Mouse (Mus musculus): ENCODE data around the gene Hdac4.

The Hdac4 gene

DNA sequence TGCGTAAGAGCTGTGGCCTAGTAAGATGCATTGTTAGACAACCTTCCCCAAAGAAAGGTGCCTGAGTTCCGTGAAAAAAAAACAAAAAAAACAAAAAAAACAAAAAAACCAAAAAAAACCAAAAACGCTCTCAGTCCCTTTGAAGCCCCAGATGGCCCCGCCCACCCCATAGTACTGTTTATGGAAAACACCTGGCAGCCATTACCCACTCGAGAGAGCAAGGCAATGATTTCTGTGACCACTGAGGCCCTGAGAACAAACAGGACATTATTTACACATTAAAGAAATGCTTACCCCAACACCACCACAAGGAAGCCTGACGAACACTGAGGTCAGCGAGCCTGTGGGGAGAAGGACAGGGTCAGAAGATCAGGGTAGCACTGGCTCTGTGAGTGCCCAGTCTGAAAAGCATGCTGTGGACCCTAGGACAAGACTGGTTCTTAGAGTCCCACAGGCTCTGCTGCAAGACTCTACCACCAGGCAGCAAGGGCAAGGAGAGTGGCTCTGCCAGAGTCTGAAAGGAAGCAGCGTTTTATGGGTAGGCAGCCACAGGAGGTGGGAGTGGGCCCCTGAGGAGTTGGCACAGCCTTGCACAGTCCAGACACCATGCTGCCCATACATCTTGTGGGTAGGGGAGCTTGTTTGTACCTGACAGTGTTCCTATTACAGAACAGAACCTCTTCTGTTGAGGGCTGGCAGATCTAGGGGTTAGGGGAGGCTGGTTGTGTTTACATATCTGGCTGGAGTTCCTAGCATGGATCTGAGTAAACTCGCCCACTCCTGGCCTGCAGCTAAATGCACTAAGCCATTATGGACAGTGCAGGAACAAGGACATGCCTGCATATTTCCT, 230.8 kb downstream of the Hdac4 start:
- no peak for DNase-seq (ENCODE audit: low spot score)

DNA sequence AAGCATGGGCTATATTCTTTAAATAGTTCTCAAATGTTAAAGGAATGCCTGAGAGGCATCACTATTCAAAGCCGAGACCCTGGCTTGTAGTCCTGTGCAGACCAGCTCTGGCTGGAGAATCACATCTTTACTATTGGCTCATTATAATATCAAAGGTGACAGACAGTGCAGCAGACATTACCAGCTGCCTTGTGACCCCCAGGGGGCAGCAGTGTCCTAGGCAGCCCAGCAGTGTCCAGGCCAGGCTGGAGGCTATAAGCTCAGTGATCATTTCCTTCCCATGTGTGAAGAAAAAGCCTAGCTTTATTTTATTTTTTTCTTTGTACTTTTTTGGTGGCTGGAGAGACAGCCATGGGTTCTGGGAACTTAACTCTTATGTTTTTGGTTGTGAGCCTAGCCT, 233.2 kb downstream of the Hdac4 start:
- DNase-seq (ENCODE audit: low spot score), result peak; percentile 61

DNA sequence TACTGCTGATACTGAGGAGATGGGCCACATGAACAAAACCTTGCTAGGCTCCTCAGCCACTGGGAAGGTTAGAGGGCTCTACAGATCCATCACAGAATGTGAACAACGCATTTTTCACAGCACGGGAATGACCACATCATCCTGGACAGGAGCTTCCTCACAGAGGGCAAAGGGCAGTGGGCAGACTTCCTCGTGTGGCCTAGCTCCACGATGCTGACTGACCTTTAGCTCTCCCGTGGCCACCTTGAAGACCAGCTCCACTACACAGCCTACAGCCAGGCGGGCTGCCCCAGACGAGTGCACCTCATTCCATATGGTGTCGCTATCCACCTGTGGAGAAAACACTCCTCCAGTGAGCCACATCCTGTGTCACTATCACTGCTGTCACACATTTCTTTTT, 234.3 kb downstream of the Hdac4 start:
- no peak for DNase-seq (ENCODE audit: low spot score)

DNA sequence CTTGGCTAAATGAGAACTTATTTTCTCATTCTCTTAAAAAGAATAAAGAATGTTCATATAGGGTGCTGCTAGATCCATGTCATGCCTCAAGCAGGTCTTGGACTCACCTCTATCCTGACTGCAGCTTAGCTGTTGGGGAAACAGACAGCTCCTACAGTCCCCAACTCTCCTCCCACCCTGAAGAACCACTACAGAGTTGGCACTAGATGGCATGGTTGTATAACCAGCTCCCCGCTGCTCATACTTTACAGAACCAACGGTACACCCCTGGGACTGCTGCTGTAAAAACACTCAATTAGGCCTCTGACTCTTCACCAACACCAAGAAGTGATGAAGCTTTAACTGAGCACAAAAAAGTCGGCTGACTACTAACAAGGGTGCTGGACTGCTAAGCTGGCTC, 235.6 kb downstream of the Hdac4 start:
- no peak for DNase-seq (ENCODE audit: low spot score)

DNA sequence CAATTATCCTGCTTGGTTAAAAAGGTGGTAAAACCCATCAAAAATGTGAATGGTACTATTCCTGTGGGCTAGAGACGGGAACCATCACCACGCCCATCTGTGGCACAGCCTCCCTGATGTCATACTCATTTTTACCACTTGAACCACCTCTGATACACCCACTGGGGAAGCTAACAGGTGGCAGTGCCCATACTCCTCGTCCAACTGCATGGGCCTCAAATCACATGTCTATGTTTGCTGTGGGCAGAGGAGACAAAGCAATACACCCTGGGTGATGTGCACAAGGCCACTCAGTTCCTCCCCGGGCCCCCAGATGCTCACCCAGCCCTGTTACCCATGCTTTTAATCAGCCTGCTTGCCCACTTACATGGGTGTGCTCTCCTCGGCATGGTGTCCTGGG, 236.5 kb downstream of the Hdac4 start:
- no peak for DNase-seq (ENCODE audit: low spot score)

DNA sequence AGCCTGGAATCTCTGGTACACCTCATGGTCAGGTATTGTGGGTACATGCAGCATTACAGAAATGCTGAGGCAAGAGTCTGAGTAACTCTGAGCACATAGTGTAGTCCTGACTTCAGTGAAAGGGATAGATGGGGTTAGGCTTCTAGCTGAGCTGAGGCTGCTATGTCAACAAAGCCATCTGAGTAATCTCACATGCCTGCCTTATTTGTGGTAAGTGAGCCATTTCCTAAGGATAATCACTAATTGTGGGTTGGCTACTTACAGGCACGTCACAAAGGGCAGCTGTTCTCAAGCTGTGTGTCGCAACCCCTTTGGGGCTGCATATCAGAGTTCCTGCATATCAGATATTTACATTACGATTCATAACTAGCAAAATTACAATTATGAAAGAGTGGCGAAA, 239.3 kb downstream of the Hdac4 start:
- DNase-seq (ENCODE audit: low spot score), result no peak

DNA sequence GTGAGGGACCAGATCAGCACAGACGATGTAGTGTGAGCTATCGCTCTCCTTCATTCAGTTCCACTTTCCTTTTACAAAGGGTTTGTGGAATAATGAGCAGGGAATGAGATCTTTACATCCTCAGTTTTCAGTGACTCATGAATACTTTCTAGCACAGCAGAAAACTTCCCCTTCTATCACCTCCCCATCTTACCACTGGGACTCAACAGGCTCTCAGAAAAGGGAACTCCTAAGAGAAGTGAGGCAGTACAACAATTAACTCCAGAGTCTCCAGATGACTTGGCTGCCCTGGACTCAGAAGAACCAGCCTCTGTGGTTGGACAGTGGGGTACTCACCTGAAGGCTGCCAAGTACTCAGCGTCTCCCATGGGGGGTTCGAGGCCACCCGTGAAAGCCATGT, 240.5 kb downstream of the Hdac4 start:
- no peak for DNase-seq (ENCODE audit: low spot score)

DNA sequence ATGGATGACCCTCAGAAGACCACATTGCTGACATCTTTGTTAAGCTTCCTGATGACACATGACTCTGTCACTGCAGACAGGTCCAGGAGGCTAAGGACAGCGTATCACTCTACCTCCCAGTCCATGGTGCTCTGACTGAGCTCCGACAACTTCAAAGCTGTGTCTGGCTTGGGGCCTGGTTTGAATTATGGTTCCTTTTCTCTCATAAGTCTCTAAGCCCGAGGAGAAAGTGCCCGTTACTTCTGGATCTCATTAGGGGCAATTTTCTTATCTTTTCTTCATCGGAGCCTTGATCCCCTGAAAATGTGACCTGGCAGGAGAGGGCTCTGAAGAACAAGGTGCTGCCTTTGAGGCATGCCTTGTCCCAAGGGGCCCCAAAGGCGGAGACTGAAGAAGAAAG, 242.6 kb downstream of the Hdac4 start:
- no peak for DNase-seq (ENCODE audit: low spot score)

DNA sequence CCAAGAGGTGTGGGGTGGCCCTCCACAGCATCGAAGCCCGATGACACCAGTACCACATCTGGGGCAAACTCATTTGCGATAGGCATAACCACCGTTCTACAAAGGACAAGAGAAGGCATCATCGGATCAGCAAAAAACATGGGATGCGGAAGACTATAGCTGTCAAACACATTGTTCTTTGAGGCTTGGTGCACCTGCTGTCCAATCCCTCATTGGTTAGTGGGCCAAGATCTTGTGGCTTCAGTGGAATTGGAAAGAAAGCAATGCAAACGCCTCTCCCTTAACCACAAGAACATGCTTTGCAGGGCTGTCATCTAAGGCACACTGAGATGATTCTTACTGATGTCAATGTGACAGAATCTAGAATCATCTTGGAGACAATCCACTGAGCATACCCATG, 248.1 kb downstream of the Hdac4 start:
- no peak for DNase-seq (ENCODE audit: low spot score)

DNA sequence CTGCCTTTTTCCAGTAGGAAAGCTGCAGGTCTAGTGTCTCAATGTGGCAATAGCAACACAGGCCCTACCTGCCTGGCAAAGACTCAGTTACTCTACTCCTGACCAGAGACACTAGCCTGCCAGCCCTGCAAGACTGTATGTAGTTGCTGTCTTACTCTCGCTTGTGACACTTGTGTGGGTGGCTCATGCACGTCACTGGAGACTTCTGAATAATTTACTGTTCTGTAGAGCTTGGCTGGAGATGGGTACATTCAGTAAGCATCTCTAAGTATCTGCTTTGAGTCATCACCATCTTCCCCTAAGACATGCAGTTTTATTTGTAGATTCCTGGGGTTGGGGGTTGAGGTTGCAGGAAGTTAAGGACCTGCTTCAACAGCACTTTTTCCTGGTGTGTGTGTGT, 252.9 kb downstream of the Hdac4 start:
- no peak for DNase-seq (ENCODE audit: low spot score)

DNA sequence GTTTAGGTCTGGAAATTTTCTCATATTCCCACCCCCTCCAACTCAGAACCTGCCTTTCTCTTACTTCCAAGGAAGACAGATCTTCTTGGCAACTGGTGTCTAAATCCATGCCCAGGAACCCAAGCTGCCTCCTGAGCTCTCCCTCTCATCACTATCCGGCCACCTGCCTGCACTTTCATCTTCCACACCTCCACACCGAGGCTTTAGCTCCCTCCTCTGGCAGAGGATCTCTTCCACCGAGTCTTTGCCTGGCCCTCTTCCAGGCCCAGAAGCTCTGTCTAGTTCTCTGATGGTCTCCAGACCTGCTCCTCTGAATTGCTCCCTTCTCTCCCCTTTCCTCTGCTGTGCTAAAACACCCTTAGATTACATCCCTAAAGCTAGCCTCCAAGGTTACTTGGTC, 253.5 kb downstream of the Hdac4 start:
- DNase-seq (ENCODE audit: low spot score), result no peak

DNA sequence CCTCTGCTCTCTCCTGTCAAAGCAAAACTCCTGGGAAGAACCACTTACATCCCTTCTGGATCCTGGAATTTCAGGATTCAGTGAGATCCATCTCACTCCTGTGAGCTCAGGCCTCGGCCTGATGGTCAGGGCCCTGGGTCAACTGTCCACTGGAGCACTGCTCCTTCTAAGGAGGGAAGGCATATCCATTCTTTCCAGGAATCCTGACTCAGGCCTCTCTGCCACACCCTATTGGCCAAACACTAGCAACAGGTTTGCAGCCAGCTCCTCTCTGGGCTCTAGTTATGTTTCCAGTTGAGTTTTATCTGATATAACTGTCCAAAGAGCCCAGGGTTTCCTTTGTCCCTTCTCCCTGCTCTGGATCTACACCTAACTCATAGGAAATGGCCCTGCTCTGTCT, 254.4 kb downstream of the Hdac4 start:
- no peak for DNase-seq (ENCODE audit: low spot score)

DNA sequence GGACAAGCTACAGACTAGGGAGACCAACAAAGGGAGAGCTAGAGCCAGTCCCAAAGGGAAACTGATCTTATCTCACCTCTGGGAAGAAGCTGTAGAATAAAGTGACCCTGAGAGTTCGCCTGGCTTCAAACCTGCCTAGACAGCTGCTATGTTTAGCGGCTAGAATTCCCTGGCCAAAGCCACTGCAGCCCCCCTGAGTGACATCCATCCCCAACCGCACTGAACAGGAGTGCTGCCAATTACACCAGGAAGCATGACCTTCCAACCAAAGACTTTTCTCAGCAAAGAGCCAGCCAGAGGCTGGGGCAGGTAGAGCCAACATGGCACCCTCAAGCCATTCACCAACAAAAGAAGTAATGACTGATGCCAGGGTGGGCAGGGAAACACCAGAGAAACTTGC, 260.3 kb downstream of the Hdac4 start:
- no peak for DNase-seq (ENCODE audit: low spot score)

DNA sequence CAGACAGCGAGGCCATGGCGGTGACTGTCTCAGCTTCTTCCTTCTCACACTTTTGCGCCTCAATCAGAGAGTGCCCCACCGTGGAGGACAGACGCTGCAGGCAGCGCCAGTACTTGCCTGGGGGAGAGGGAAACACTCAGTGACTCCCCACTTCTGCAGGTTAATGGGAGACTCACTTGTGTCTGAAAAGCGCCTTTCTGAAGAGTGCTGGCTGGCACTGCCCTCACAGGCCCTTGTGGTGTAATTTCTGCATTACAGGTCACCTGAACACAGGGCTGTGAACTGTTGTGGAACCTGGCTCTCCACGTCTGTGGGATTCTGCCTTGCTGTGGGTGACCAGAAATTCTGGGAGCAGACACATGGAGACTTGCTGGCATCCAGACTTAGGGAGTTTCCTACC, 261.8 kb downstream of the Hdac4 start:
- no peak for DNase-seq (ENCODE audit: low spot score)

DNA sequence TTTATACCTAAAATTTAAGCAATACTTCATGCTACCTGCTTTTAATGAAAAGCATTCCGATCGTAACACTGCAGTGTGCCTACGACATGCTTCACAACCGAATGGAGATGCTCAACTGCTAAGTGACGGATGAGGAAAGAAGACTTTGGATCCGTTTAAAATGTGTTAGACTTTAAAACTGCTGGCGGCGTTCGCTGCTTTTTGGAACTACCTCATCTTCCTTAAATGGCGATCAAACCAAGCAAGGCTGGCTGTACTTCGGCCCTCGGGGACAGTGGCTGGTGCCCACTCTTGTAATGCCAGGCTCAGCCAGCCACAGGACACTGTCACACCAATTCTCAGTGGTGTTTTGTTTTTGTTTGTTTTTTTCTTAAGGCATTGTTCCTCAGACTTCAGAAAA, 263.3 kb downstream of the Hdac4 start:
- DNase-seq (ENCODE audit: low spot score), result no peak

DNA sequence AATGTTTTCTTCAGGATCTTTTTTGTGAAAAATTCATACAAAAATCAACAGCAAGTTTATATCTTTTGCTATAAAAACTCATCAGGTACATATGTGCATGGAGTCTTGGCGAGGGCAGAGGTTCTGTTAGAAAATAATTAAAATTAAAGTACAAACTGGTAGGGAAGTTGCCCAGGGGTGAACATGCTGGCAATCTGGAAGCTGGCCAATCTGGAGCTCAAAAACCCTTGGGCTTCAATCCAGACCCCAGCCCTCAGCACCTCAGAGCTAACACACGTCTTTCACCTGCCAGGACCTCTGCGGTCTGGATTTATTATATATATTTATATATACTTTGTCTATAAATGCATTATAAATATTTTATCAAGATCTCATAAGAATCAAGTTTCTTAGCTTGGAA, 263.7 kb downstream of the Hdac4 start:
- no peak for DNase-seq (ENCODE audit: low spot score)

DNA sequence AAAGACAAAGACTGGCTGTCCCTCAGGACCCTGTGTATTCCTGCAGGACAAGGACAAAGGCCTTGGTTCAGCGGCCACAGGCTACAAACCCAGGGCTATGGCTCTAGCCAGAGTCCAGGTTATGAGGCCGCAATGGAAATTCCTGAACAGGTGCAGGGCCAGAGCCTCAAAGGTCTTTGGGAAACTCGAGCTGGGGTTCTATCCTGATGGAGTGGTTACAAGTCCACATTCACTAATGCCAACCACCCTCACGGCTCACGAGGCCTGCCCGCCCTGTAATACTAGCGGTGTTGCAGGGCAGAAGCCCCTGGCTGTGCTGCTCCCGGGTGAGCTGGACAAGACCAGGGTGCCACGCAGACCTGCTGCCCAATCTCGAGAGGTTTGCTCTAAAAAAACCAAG, 264.3 kb downstream of the Hdac4 start:
- DNase-seq (ENCODE audit: low spot score), result no peak

DNA sequence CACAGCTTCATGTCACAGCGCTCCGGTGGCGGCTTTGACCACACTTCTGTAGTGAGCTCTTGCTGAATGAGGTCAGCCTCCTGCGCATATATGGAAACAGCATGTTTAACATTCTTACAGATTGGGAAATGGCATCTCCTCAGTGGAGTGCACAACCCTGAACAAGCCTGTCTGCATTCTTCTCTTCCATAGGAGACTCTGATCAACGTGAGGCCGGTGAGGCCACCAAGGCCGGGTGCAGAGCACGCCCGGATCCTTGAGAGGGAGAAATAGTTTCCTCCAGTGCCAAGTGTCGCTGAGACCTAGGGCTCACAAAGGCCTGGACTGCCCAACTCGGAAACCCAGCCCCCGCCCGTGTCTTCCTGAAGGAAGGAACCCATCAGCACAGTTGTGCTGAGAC, 266.4 kb downstream of the Hdac4 start:
- peak; percentile 21 for DNase-seq (ENCODE audit: low spot score)

DNA sequence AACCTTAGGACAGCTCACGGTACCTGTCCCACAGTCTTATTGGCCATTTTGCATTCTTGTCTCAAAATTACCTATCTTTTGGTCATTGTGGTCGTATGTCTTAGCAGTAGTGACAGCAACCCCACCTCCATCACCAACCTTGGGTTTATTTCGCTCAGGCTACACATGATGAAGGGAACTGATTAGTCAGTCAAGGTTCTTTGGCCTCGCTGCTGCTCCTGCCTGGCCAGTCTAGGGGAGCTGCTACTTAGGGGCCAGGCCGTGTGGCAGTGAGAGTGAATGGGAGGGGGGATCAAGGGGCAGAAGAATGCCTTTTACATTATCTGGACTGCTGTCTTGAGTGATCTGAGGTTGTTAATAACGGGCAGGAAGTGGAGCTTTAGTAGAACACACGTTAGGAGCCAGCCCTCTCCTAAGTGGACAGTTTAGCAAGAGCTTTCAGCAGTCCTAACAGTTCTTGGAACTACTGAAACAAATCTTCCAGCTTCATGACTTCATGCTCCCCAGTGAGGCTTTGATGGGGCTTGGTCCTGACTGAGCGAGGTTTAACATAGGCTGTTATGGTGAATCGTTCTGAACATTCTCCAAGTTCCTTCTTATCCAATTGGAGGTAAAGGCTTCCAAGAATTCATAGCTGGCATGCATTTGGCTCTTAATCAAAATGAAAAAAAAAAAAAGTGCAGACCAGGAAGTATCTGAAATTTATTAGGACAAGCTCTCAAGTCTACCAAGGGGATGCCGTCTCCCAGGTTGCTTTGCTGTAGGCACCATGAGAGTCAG, 267.8 kb downstream of the Hdac4 start:
- no peak for DNase-seq (ENCODE audit: low spot score)

DNA sequence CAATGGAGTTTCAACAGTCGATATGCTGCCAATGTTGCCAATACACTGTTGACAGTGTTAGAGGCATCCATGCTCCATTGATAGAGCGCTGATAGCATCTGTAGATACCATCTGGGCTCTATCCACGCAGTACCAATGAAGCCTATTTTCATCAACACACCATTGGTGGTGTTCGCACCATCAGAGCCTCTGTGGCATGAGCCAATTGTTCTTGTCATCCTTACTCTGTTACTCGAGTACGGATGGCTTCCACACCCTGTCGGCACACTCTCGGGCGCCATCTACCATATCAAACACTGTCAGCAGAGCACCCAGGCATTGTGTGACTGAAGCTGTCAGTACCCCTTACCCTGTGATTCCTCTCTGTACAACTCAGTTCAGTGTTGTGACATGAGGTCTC, 271.9 kb downstream of the Hdac4 start:
- no peak for DNase-seq (ENCODE audit: low spot score)

DNA sequence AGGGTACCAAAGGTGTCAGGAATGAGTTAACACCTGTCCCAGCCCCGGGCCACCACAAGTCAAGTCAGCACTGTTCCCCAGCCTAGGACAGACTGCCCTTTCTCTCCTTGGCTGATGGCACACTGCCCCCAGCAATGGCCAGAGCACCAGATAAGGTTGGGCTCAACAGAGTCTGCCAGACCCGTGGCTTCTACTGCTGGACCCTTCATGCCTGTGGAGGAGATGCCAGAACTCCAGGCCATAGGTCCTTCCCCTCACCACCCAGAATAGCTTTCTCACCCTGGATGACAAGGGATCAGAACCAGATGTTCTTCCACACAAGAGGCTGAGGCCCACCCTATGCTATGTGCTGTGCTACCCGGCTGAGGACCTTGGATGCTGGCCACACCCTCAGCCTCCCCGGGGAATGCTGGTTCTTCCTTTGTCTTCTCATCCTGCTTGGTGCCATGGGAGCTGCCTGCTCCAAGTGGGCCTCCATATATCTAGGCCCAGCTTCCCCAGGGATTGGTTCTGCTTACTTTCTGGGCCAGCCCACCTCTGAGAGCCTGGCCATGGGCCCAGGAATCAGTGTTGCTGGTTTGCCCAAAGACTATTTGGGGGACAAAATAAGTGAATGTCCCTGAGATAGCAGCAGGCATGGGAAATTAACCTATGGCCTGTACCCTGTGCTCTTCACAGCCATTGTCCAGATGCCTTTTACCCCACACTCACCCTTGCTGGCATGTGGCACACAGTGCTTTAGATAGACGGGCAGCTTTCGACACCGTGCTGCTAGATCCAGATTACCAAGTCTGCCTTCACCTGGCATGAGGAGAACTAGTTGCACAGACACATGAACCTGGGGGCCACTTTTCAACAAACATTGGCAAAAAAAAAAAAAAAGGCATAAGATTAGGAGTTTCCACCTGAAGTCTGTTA, 273.0 kb downstream of the Hdac4 start:
- no peak for DNase-seq (ENCODE audit: low spot score)

DNA sequence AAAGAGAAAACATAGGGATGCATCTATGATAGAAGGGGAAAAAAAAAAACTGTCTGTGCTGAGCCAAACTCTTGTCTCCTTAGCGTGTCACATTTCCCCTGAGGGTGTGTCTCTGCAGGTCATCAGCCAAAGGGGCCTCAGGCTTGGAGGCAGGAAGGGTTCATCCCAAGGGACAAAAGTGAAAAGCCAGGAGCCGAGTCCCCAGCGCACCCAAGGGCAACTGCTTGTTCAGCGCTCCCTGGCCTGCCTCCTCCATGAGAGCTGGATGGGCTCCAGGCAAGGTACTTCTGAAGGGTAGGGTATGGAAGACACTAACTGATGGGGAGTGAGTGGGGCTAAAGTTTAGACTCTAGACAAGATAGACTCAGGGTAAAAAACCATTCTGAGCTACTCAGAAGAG, 273.8 kb downstream of the Hdac4 start:
- no peak for DNase-seq (ENCODE audit: low spot score)

DNA sequence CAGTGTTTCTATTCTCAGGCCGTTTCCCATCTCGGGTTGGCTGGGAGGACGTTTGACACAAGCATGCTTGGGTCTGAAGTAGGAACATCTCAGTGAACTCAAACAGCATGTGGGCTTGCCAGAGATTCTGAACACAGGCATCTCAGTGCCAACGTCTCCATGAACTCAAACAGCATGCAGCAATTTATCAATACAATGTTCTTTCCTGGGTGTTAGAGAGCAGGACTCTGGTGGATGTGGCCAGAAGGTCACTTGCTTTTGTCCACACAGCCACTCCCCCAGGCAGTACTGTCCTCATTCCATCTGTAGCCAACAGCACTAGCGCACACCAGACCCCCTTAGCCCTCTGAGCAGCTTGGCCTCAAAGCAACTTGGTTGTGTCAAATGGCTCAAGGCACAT, 274.2 kb downstream of the Hdac4 start:
- DNase-seq (ENCODE audit: low spot score), result no peak

Data from urinary bladder, postnatal 14 days (tissue).